Mouse (Mus musculus) thymus, postnatal 0 days (tissue): ENCODE results near the gene Kdelr1. TPM values are rescaled to one million over a fixed set of nuclear protein-coding genes. Genes with fewer than 3 reads are reported as not detected.
"Not testable (repeated sequence)": the region's sequence is repeated elsewhere in the genome, so short reads cannot be mapped to it uniquely, and the experiment has no call there.

Experiments
- DNase-seq: peaks from one replicate; pipeline ENCODE4 v3.0.0-alpha.2; 2015; ENCODE audit warnings: low spot score
- polyA plus RNA-seq: library from polyadenylated mRNA; unstranded; fragments of >200 nt; fragmentation: Nextera tagmentation; extraction: Ambion mirVana; gene quantifications from 2 replicates; pipeline ENCODE4 v1.2.1, GENCODE M21; 2015

Kdelr1 gene
- polyA plus RNA-seq, 1 experiment from 2014 or later, result 38.7 TPM

GRCm38 (mm10) chr7:45869787-45870186 is 2.8 kb upstream of the Kdelr1 start:
- no peak for DNase-seq

DNA sequence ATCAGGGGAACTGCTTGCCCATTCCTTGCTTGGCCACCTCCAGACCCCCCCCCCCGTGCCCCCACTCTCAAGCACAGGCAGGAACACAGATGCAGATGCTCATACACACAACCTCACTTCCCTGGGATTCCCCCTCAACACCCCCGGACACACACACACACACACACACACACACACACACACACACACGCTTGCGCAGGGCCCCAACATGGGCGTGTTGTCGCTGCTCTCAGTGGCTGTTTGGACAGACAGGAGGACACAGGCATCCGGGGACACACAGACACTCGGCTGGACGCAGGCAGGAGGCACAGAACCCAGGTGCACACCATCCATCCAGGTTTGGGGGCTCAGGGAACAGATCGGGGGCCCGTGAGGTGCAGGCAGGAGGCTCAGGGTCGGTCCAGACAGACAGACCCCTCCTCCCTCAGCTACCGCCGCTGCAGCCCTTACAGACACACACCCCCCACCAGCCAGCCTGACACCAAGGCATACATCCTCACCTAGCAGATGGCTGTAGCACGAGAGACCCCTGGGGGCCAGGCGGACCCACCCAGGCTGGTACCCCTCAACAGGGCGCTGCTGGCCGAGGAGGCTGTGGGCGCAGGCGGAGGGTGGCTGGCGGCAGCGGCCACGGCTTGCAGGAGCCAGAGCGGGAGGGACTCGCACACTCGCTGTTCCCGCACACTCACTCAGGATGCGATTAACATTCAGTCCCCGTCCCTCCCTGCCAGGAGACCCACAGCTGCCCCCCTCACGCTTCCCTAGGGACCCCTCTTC is 2.1 kb upstream of the Kdelr1 start:
- DNase-seq, result no peak

DNA sequence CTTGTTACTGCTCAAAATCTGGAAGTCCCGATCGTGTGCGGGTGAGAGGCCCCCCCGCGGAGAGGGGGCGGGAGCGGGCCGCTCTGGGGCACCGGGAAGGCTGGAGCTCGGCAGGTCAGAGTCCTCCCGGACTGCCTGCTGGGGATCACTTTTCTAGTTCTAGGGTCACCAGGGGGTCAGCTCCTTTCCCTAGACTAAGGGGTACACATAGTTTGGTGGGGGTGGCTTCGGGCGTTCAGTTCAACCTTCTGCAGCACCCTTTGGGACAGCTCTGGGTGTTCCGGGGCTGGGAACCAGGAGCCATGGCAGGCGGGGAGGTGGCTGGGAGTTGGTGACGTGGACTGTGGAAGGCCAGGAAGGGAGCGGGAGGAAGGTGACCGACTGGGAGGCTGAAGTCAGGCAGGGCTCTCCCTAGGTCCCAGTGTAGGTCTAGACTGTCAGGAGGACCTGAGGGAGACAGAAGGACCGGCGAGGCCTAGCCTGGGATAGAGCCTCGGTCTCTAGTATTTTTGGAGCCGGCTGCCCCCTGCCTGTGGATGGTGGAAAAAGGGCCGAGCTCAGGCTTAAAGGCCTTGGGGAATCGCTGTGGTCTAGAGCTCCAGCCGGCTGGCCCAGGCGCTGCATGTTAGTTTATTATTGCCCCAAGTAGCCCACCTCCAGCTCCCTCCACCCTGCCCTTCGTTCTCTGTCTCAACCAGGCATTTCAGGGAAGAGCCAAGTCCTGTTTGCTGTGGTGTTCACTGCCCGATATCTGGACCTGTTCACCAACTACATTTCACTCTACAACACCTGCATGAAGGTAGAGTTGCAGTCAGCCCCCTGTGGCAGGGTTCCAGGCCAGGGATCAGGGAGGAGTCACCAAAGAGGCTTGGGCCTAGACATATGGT is 732 bp downstream of the Kdelr1 start:
- DNase-seq, result peak; percentile 51

GRCm38 (mm10) chr7:45876895-45877294 is 4.3 kb downstream of the Kdelr1 start:
- DNase-seq, result no peak

DNA sequence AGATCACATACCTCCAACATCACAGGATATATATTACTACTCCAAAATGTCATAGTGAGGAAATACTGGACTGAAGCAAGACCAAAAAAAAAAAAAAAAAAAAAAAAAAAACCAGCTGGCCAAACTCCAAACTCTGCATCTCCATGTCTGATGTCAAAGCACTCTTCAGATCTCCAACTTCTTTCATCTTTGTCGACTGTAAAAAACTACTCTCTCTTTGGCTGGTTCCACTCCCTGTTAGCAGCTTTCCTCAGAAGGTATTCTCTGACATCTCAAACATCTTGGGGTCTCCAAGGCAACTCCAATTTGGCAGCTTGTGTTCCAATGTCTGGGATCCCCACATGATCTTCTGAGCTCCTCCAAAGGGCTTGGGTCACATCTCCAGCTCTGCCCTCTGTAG is 5.7 kb downstream of the Kdelr1 start, which contains the start of gene Grin2d:
Gene Grin2d, minus strand, starts transcription at position 101 of the 400 bp plus-strand sequence.
- DNase-seq, result not testable (repeated sequence)

- DNase-seq, result no peak
Observed at GRCm38 (mm10) chr7:45880531-45880930, 8.0 kb downstream of the Kdelr1 start.

- DNase-seq, result no peak
Observed at GRCm38 (mm10) chr7:45881011-45881410, 8.4 kb downstream of the Kdelr1 start.

- DNase-seq, result no peak
Observed at GRCm38 (mm10) chr7:45887246-45887645, 14.7 kb downstream of the Kdelr1 start.

GRCm38 (mm10) chr7:45892651-45893050 is 20.1 kb downstream of the Kdelr1 start:
- no peak for DNase-seq

DNA sequence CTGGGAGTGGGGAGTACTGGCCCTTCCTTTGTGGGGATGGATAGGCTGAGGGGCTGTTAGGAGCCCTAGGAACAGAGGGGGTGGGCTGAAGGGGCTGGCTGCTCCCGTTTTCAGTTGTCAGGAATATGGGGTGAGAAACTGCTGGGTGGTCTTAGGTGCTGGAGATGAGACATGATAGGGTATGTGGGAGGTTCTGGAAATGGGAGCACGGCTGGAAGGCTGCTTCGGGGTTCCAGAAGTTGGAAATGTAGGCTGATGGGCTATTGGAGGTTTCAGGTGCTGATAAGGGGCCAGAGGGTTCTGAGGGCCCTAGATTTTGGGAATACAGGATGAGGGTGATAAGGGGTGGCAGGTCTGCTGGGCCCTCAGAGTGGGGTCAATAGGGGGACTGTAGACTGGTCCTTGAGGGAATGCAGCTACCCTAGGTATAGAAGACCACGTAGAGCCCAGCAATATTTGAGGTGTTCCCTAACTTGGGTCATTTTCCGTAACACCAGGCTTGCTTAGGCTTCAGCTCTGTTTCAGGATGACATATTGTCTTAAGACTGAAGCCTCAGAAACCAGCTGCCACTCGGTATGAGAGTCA is 23.5 kb downstream of the Kdelr1 start:
- no peak for DNase-seq

DNA sequence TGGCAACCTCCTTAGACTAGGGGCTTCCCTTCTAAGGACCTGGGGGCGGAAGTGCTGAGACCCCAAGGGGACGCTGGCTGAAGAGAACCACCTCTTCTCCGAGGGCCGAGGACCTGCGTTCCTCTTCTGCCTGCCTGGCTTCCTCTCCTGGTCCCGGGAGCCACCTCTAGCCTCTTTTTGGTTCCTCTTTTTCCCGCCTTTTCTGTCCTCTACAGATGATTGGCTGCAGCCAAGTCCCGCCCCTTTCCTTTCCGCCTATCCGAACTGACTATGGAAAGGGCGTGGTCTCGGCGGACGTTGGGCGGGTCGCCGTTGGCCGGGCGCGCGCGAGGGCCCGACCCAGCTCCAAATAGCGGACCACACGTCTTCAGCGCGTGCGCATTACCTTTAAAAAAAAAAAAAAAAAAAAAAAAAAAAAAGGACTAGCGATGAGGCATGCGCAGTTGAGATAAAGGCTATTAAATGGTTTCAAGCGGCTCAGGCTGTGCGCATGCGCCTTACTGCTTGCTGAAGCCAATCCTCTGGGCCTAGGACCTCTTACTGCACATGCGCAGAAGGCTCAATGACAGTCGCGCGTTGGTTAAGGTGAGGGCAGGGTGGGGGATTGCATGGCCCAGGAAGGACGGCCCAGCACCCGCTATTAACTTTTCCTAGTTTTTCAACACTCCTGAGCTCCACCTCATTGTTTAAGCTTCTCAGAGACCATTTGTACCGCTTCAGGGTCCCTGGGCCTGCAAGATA is 24.1 kb downstream of the Kdelr1 start, which contains the start of the genes Syngr4 and Tmem143:
Gene Syngr4, minus strand, starts transcription at position 198 of the 741 bp plus-strand sequence.
Gene Tmem143, plus strand, starts transcription at position 425 of the 741 bp plus-strand sequence.
- peak; percentile 98 for DNase-seq

GRCm38 (mm10) chr7:45897258-45897757 is 24.7 kb downstream of the Kdelr1 start:
- DNase-seq, result peak; percentile 47

DNA sequence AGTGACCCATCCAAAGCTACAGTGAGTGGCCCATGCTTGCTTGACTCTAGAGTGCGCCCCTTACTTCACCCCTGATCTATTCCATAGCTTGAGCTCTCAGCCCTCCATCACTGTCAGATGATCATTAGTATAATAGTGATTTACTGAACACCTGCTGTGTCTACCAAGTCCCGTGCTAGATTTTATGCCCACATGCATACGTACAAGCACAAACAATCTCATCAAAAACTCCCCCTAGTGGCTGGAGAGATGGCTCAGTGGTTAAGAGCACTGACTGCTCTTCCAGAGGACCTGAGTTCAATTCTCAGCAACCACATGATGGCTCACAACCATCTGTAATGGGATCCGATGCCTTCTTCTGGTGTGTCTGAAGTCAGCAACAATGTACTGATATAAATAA is 25.6 kb downstream of the Kdelr1 start:
- DNase-seq, result peak; percentile 75

GRCm38 (mm10) chr7:45901562-45901961 is 29.0 kb downstream of the Kdelr1 start:
- DNase-seq, result no peak

GRCm38 (mm10) chr7:45902481-45903002 is 30.0 kb downstream of the Kdelr1 start:
- no peak for DNase-seq

DNA sequence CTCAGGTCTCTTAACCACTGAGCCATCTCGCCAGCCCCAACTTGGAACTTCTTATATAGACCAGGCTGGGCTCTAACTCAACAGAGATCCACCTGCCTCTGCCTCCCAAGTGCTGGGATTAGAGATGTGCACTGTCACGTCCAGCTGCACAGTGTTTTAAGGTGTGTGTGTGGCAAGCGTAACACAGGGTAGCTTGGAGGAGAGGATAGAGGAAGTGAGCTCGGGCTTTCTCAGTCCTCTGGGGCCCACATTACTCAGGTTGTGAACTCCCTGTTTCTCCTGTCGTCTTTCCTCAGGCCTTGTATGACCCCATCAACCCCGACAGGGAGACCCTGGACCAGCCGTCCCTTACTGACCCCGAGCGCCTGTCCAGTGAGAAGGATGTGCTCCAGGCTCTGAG is 34.0 kb downstream of the Kdelr1 start:
- no peak for DNase-seq

DNA sequence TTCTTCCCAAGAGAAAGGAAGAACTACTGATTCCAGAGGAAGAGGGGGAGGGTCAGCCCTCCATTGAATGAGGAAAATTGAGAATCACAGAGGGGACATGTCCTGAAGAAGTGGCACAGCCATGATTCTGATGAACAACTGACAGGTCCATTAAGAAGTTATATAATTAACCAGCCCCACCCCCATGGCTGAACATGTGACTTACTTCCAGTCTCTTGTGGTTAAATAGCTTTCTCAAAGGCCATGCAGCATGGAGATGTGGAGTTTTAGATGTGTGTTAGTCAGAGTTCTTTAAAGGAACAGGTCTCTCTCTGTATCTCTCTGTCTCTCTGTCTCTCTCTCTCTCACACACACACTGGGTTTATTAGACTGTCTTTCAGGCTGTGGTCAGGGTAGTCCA is 35.8 kb downstream of the Kdelr1 start:
- DNase-seq, result no peak

- no peak for DNase-seq
Observed at GRCm38 (mm10) chr7:45909145-45909544, 36.6 kb downstream of the Kdelr1 start.

DNA sequence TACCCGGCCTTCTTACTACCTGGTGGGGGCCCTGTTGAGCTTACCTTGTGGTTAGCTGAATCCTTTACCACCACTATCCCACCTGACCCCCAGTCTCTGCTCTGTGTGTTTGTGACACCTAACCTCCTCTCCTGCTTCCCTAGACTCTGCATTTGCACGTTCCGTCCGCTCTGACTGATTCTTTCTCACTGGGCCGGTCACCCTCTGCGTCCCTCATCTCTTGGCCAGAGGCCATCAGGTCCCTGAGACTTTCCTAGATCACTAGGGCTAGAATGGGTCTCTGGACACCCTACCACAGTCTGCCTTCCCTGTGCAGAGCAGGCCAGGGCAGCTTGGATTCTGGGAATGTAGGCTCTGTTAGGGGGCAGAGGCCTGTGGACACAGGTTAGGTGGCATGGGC is 41.5 kb downstream of the Kdelr1 start:
- DNase-seq, result no peak

GRCm38 (mm10) chr7:45915011-45915410 is 42.4 kb downstream of the Kdelr1 start:
- DNase-seq, result no peak
